Mouse (Mus musculus): ENCODE measurements at regions not wholly inside any gene's neighbourhood (a gene's known extent, or its start where the extent isn't known, plus 50 kb on each side); places are given as distances from the start of the nearest gene placed in this dataset.

GRCm38 (mm10) chr17:45914237-45914636, 117.9 kb downstream of the Vegfa start:
- TF ChIP-seq CTCF (conservative IDR thresholded peaks at IDR 0.05; ENCODE audit: low read length) = no peak
- no peak for TF ChIP-seq POU5F1 (IDR thresholded peaks at IDR 0.05; ENCODE audit: borderline replicate concordance, low read length)
- no peak for TF ChIP-seq NANOG (IDR thresholded peaks at IDR 0.05; ENCODE audit: borderline replicate concordance, low read length)
